Mouse (Mus musculus) myocyte (in vitro differentiated cells): ENCODE data around the gene Hebp1.

Source experiments
- CEBPB ChIP-seq: IDR thresholded peaks from 2 replicates; pipeline ENCODE4 v1.6.1; 2011; ENCODE audit warnings: mild to moderate bottlenecking, moderate library complexity; ENCODE audit not compliant: poor library complexity, insufficient read depth, severe bottlenecking
- E2F4 ChIP-seq: IDR thresholded peaks from one replicate; pipeline ENCODE4 v1.6.1; 2011; ENCODE audit warnings: mild to moderate bottlenecking, control low read depth, moderate library complexity; ENCODE audit not compliant: insufficient read depth
- MAX ChIP-seq: IDR thresholded peaks from one replicate; pipeline ENCODE4 v1.6.1; 2011; ENCODE audit warnings: low read depth, mild to moderate bottlenecking, control low read depth
- MYOG ChIP-seq, 3 experiments: IDR thresholded peaks; one replicate each; pipeline ENCODE4 v1.6.1; 2011; ENCODE audit warnings: control low read depth in 2 of 3, low read depth in 2 of 3, mild to moderate bottlenecking in 2 of 3; ENCODE audit not compliant: insufficient read length in 2 of 3, control insufficient read depth in 1 of 3, insufficient read depth in 1 of 3
- POLR2A ChIP-seq: IDR thresholded peaks from one replicate; pipeline ENCODE4 v1.6.1; 2011; ENCODE audit warnings: low read depth, mild to moderate bottlenecking, control low read depth, moderate library complexity; ENCODE audit not compliant: insufficient read length
- POLR2AphosphoS2 ChIP-seq: IDR thresholded peaks from one replicate; pipeline ENCODE4 v1.6.1; 2011; ENCODE audit warnings: low read depth, control low read depth; ENCODE audit not compliant: insufficient read length
- TCF12 ChIP-seq: IDR thresholded peaks from one replicate; pipeline ENCODE4 v1.6.1; 2011; ENCODE audit warnings: mild to moderate bottlenecking, control low read depth; ENCODE audit not compliant: poor library complexity, insufficient read depth, severe bottlenecking
- TCF3 ChIP-seq: IDR thresholded peaks from one replicate; pipeline ENCODE4 v1.6.1; 2011; ENCODE audit warnings: low read depth, control low read depth; ENCODE audit not compliant: insufficient read length
- USF1 ChIP-seq: IDR thresholded peaks from one replicate; pipeline ENCODE4 v1.6.1; 2011; ENCODE audit warnings: low read depth, mild to moderate bottlenecking, control low read depth, moderate library complexity

DNA sequence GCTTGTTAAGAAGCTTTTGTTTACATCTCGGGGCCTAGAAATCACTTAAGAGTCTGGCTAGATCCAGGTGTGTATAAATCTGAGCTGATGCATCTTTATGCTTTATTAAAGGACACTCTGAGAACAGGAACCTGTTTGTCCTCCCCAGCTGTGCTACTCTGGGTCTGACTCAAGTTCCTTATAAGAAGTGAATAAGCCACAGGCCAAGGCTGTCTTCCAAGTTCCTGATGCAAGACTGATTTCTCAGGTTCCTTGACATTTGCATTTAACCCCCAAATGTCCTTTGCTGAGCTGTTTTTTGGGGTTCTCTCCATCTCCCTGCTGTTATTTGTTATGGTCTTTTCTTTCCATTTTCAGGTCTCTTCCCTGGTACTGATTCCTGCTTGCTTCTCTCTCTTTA lies 5.9 kb downstream of the Hebp1 start:
- TF ChIP-seq USF1 = no peak
- TF ChIP-seq TCF12 = no peak
- TF ChIP-seq MAX = no peak
- no peak for TF ChIP-seq POLR2A
- TF ChIP-seq E2F4 = no peak
- no peak for TF ChIP-seq MYOG (IDR thresholded peaks at IDR 0.05; ENCODE audit: control insufficient read depth in 1 of 3, insufficient read depth in 1 of 3, insufficient read length in 2 of 3, low read depth in 2 of 3)
- TF ChIP-seq CEBPB = 0 out of 2 replicates have a peak, but pooled peaks have one; percentile 19
- TF ChIP-seq TCF3 = no peak
- no peak for TF ChIP-seq POLR2AphosphoS2
